Mouse (Mus musculus) lung, postnatal 36 days (tissue): ENCODE results near the gene Mlst8.

Source experiments
- DNase-seq: peaks from one replicate; pipeline ENCODE4 v3.0.0; 2022; ENCODE audit warnings: mixed read lengths

Gene Mlst8

DNA sequence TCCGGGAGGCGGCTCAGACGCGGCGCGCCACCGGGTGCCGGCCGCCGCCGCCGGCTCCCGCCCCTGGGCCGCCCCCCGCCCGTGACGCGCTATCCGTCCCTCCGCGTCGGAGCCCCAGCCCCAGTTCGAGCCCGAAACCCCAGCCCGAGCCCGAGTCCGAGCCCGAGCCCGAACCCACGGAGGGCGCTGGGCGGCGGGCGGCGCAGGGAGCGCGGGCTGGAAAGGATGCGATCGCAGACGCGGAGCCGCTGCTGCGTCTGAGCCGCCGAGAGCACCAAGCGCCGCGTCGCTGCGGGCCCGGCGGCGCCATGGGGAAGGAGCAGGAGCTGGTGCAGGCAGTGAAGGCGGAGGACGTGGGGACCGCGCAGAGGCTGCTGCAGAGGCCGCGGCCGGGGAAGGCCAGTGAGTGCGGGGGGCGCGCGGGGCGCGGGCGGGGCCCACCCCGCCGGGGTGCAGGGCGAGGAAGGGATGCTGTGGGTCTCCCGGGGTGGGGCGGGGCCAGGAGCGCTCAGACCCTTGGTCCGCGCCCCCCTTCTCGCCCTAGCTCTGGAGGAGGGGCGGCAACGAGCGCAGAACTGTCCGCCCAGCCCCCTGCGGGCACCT lies 9.9 kb upstream of the Mlst8 start:
- no peak for DNase-seq

DNA sequence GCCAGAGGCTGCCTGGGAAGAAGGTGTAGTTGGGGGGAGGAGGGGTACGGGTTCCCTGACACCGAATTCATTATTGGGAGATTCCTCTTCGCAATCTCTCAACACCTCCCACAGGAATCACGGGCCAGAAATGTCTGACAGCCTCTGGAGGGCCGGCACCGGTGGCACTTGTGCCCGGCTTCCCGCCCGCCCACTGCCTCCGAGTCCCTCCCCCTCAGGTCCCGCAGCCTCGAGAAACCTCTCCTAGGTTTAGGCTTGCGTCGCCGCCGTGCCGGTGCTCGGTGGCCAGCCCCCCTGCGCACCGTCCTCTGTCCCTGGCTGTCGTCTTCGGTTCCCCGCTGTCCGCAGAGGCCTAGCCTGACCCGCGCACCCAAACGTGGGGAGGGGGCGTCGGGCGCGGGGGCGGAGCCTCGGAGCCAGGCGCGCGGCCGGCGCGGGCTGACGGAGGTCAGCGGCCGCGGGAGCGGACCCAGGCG lies 9.3 kb upstream of the Mlst8 start, which contains the start of gene Caskin1:
Gene Caskin1, plus strand, starts transcription at position 416 of the 476 bp plus-strand sequence.
- DNase-seq, result peak; percentile 22

DNA sequence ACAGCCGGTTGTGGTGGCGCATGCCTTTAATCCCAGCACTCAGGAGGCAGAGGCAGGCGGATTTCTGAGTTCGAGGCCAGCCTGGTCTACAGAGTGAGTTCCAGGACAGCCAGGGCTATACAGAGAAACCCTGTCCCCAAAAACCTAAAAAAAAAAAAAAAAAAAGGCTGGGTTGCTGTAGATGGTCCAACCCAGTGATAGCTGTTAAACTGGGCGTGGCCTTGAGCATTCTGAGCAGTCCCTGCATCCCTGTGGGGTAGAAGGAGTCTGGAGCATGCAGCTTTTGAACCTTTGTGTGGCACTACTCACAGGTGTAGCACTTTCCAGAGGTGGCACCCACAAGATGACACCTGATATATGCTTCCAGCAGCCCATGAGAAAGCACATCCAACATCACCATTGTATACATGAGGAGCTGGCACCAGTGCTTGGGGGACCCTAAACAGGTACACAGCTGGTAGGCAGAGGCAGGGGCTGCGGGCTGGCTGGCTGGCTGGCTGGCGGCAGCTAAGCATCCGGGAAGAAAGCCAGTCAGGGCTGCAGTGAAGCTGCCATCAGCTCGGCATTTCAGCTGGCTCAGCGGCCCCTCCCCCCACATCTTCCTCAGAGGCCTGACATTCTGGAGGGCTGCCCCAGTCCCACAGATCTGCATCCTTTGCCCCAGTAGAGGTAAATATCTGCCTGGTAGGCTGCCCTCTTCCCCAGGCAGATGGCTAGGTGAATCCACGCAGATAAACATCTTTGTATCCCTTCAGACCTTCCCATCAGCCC lies 6.4 kb upstream of the Mlst8 start:
- DNase-seq, result no peak

DNA sequence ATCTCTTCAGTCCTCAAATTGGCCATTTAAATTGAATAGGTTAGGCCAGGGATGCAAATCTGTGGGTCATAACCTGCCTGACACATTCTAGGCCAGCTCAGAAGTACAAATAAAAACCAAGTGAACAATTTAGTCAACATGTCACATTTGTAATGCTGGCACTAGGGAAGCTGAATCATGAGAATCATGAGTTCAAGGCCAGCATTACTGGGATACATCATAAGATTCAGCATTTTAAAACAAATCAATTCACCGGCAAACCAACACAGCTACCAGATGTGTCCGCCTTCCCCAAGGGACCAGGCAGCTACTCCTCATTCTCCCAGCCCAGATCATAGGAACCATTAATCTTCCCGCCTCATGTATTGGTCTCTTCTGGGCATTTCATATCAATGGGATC lies 4.6 kb upstream of the Mlst8 start:
- DNase-seq, result no peak

DNA sequence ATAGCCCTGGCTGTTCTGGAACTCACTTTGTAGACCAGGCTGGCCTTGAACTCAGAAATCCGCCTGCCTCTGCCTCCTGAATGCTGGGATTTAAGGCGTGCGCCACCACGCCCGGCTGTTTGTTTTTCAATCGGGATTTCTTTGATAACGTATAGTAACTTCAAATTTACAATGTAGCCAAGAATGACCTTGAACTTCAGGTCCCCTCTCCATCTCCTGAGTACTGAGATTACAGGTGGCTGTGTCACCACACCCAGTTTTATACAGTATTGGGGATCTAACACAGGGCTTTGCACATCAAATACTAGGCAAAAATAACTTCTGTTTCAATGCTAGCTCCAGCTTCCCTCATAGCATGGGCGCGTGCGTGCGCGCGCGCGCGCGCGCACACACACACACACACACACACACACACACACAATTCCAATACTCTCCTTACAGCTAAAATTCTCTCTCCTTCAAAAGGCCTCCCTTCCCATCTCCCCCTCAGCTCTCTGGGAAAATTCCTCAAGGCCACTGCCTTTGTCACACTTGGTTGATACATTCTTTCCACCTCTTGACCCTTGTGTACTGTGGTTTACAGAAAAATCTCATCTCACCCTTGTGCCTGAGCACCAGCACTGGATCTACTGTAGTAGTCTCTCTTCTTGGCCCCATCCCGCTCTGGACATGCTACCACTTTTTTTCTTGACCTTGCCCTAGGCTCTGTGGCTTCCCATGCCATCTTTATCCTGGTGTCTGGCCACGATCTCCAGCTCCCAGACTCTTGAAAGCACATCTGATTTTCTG lies 2.3 kb upstream of the Mlst8 start:
- no peak for DNase-seq

DNA sequence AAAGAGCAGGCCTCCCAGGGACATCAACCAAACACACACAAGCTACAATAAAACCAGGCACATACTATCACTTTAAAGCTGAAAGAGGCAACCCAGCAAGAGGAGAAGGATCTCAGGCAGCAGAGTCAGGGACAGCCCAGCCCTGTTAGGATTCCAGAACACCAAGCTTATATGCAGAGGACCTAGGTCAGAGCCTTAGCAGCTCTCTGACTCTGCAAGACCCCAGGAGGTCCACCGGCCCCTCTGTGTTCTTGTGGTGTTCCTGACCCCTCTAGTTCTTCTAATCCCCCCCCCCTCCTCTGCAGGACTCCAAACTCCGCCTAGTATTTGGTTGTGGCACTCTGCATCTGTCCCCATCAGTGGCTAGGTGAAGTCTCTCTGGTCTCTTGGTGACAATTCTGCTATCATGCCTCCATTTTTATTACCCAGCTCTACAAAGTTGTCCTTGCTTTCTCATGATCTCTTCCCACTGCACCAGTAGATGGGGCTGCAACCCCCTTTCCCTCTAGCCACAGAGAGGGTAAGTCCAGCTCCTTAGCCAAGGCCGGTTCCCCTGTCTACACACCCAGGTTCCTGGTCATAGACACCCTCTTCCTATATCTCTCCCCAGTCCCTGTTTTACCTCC lies 1.4 kb upstream of the Mlst8 start:
- no peak for DNase-seq

DNA sequence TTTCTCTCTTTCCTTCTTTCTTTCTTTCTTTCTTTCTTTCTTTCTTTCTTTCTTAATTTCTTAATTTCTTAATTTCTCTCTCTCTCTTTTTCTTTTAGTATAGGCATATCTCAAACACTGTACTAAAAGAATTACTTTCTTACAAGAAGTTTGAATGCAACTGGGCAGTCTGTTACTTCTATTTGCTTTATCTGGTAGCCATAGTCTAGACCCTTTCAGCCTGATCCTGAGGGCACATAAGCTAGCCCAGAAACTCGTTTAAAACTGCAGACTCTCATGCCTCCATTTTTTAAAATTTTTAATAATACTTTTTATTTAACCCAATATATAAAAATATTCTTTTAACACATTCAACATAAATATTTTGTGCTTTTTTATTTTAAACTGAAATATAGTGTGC lies 553 bp upstream of the Mlst8 start:
- DNase-seq, result no peak

DNA sequence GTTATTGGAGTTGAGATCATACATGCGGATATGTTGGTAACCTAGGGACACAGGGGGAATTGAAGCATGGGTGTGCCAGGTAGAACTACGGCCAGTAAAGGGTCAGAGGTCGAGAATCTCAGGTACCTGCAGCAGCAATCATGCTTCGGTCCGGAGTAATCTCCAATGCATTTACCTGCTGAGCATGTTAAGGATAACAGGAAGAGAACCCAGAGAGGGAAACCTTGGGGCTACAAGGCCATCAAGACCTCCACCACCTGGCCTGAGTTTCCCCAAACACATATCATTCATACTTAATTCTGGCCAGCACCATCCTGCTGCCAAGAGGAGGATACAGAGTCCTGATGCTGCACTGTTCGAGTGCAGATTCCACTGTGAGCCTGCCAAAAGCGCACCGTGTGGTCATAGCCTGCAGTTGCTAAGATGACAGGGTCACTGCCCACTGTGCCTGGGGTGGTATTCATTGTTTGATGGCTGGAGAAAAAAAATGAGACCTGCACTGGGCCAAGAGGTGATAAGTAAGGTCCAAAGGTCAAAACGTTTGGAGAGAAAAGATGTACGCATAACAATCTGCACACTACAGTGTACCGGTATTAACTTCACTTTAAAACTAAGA lies 785 bp downstream of the Mlst8 start:
- DNase-seq, result no peak

DNA sequence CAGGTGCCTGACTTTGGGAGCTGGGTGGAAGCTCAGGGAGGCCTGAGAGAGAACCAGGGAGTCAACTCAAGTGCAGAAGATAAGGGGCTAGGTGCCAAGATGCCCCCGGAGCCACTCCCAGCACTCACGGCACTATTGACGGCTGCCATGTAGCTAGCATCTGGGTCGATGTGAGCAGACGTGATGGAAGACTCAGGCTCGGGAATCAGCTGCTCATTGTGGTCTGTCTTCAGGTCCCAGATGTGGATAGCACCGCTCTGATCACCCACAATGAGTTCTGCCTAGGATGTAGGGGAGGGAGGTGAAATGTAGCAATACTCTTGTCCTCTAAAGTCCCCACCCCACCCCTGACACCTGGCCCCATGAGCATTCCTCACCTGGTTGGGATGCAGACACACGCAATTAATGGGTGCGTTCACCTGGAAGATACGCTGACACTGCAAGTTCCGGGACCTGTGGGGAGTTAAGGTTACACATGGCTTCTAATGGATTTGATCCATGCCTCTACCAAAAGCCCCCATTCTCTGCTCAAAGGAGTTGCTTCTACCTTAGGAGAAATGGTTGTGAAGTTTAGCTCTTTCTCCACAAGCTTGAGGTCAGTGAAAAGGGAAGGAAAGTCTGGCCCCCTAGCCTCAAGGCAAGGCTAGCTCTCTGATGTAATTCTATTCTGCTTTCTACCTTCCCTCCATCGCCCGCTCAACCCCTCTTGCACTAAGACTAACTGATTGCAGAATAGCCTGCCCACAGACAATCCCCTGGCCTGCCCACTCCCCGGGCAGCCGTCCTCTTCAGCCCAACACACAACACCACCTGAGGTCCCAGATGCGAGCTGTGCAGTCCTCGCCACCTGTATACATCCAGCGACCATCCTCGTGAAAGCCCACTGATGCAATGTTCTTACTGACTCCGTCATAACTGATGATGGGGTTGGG lies 1.6 kb downstream of the Mlst8 start:
- no peak for DNase-seq

DNA sequence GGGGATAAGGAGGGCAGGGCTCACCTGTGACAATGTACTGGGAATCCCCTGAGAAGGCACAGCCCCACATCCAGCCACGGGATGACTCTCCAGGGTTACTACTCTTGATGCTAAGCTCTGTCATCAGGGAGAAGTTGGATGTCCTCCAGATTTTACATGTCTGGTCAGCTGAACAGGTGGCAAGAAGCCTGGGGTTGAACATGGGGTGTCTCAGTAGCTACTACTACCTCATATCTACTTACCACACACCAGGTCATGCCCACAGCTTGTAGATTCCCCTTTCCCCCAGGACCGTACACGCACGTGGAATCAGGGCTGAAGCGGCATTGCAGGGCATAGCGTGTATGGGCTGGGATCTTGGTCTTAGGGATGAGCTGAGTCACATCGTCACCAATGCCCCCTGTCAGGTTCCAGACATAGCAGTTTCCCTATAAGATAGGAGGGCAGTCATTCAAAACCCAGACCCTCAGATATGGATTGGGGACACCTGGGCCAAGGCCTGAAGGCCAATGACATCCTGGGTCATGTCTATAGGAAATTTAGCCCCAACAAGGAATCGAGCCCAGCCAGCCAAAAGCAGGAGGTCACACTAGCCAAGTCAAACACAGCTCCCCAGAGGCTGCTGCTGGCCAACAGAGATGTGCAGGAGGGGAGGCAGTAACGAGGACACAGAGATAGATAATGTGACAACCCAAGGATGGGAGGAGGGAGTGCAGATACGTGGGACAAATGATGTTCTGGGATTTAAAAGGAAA lies 2.7 kb downstream of the Mlst8 start:
- DNase-seq, result no peak

DNA sequence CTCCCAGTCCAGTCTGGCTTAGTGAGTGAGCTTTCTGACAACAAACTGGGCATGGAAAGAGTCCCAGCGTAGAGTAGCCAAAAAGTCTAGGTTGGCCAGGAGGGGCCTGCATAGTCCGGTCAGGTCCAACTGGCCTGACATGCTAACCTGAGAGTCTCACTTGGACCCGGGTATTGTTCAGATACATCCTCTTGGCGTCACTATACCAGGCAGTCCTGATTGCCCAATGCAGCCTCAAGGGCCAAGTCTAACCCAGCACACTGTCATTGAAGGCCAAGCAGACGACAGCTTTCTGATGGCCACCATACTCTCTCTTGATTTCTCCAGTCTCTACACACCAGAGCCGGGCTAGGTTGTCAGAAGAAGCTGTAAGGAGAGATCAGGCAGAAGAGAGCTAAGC lies 3.3 kb downstream of the Mlst8 start:
- DNase-seq, result no peak

DNA sequence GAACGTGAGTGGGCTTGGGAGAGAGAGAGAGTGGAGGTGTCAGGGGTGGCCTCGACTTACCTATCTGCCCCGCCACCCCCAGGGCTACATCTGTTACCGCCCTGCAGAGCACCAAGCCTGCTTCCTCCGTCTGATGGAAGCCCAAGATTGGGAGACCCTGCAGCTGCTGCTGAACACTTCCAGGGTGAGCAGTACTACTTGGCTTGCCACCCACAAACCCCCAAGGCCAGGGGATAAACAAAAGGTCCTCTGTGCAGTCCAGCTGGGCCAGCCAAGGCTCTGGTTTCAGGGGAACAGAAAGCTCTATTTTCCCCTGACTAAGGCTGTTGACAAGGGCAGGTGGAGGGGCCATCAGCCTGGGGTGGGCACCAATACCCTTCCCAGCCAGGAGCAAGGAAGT lies 4.3 kb downstream of the Mlst8 start:
- no peak for DNase-seq

DNA sequence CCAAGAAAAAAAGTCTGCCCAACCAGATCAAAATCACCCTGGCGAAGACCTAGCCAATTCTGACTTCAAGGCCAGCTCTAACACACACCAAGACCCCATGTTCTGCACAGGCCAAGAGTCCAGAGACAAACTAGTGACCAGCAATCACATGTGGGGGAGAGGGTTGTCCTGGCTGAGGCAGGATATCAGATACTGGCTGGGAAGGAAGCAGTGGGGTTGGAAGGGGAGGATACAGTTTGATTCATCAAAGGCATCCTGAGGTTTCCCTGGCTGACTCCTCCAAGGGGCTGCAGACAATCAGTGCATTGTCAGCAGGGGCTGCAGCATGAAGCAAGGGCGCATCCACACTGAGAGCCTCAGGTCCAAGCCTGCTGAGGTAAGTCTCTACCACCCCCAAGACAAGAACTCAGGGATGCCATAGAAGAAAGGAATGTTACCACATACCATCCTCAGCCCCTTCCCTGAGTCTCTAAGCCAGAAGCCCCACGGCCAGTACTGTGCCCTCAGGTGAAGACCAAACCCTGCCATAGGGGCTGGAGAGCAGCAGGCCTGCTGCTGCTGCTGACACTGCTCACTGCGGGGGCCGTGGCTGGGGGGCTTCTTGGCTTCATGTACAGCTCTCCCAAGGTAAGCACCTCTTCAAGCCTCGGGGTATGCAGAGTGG lies 5.1 kb downstream of the Mlst8 start, which contains the start of gene Bricd5:
Gene Bricd5, plus strand, starts transcription at position 273 of the 664 bp plus-strand sequence.
- DNase-seq, result no peak

DNA sequence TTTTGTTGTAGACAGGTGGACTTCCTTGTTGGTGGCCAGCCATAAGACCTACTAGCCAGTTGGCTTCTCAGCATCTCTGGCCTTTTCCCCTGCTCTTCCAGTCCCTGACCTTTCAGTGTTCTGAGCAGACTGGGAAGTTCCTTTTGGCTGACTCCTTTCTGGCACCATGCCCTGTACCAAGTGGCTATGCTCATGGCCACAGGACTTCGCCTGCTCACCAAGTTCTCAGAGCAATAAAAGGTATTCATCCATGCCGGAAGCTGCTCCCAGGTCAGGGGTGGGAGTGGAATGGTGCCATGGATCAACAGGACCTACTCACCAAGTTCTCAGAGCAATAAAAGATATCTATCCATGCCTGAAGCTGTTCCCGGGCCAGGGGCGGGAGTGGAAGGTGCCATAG lies 6.4 kb downstream of the Mlst8 start:
- peak; percentile 76 for DNase-seq

DNA sequence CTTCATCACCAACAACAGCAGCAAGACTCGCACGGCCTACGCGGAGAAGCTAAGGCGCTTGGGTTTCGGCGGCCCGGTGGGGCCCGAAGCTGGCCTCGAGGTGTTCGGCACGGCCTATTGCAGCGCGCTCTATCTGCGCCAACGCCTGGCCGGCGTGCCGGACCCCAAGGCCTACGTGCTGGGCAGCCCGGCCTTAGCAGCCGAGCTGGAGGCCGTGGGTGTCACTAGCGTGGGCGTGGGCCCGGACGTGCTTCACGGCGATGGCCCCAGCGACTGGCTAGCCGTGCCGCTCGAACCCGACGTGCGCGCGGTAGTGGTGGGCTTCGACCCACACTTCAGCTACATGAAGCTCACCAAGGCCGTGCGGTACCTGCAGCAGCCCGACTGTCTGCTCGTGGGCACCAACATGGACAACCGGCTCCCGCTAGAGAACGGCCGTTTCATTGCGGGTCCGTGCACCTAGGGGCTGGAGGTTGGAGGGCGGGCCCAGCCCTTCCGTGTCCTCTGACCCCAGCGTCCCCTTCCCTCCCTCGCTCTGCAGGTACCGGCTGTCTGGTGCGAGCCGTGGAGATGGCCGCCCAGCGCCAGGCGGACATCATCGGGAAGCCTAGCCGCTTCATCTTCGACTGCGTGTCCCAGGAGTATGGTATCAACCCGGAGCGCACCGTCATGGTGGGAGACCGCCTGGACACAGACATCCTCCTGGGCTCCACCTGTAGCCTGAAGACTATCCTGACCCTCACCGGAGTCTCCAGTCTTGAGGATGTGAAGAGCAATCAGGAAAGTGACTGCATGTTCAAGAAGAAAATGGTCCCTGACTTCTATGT lies 8.0 kb downstream of the Mlst8 start:
- no peak for DNase-seq

DNA sequence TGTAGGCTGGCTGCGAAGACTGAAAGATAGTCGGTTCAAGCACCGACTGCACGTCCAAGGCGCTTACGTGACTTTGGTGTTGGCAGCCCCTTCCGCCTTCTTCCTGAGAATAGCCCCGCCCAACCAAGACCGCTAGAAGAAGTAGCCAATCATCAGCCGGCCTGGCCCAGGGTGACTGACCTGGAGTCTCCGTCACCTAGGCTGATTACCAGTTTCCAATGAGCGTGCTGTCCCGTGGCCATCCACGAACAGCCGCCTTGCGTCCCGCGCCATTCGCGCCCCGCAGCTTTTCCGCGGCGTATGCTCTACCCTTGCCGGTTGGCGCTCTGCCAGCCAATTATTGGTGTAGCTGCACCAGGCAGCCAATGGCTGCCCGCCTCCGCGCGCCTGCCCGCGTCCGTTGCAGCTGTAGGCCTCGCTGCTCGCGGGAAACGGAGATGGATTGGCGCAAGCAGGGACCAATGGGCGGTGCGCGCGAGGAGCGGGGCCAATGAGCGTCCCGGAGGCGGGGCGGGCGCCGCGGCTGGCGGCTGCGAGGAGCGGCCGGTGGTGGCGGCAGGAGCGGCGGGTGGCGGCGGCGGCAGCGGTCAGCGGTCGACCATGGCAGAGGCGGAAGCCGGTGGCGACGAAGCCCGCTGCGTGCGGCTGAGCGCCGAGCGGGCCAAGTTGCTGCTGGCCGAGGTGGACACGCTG lies 8.8 kb downstream of the Mlst8 start, which contains the start of the genes E4f1 and Pgp:
Gene E4f1, minus strand, starts transcription at position 404 of the 693 bp plus-strand sequence.
Gene Pgp, plus strand, starts transcription at position 483 of the 693 bp plus-strand sequence.
- peak; percentile 99 for DNase-seq

DNA sequence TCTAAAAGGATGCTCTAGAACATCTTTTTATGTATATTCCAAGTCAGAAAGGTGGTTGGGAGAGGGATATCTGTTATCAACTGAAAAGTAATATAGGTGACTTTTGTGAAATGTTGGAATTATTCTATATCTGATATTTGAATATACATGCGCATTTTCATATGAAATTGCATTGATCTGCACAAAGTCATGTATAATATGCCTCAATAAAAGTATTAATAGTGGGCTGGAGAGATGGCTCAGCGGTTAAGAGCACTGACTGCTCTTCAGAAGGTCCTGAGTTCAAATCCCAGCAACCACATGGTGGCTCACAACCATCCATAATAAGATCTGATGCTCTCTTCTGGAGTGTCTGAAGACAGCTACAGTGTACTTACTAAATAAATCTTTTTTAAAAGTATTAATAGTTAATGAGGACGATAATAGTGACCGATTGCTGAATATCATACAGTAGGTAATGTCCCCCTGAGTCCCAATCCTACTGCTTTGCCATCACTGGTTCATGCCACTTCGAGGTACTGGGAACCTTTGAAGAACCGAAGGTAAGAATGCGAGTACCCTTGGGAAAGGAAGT lies 9.5 kb downstream of the Mlst8 start:
- DNase-seq, result no peak

DNA sequence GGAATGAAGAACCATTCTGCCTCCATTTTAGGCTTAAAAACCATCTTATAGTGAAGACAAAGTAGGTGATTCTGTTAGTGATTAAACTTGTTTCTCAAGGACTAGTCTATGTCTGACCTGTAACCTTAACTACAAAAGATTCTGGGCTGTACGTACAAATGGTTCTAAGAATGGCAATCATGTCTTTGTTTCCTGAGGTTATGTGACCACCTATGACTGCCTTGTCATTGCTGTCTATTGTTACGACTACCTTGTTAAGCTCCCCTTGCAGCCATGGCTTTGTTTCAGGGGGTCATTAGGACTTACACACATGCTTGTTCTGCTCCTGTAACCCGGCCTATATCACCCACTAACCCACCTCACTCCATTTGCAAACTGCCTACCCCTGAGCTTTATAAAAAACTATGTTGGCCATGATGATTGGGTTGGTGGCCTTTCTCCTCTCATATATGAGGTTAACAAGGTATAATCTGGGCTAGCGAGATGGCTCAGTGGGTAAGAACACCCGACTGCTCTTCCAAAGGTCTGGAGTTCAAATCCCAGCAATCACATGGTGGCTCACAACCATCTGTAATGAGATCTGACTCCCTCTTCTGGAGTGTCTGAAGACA lies 10.1 kb downstream of the Mlst8 start:
- DNase-seq, result no peak
